Mouse (Mus musculus): ENCODE measurements around the gene Klk1b4.

Gene Klk1b4

GRCm38 (mm10) chr7:44253023-44253616 is 45.9 kb downstream of the Klk1b4 start:
- DNase-seq (ENCODE audit: low spot score in 2 of 2): no peak

- DNase-seq (ENCODE audit: low spot score in 2 of 2): no peak
Measured at GRCm38 (mm10) chr7:44254930-44255329, 47.7 kb downstream of the Klk1b4 start.

DNA sequence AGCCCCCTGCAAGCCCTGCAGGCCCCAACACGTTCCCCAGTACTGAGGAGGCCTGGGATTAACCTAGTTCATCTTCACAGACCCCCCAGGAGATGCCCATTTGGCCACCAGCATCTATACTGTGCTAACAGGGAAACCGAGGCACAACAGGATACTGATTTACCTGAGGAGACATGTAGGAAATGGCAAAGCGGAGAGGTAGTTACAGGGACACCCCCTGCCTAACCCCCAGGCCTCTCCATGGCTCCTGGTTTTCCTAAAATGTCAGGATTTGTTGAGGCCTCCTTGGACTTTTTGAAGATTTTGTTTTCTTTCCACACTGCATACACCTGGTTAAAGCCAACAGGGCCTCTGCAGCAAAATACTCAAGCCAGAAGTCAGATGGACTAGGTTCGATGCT is 50.0 kb downstream of the Klk1b4 start, which contains the start of gene Acp4:
Gene Acp4 (minus strand): TSS at position 101 of the 400 bp plus-strand sequence.
- DNase-seq (ENCODE audit: low spot score in 2 of 2): no peak

DNA sequence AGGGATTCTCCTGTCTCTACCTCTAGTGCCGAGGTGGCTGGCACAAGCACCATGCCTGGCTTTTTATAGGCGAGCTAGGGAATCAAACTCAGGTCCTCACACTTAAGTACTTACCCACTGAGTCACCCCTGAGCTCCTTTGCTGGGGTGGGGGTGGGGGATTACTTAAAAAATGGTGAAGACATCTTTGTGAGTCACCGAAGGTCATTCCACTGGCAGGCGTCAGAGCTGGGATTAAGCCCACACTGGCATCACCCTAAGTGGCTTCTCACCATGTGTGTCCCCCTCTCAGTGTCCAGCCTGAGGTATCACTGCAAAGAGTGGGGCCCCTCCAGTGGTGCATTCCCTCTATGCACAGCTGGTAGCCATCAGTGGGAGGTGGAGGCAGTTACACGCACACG is 53.2 kb downstream of the Klk1b4 start:
- DNase-seq (ENCODE audit: low spot score in 2 of 2): no peak

- DNase-seq (ENCODE audit: low spot score in 2 of 2): no peak
Measured at GRCm38 (mm10) chr7:44261147-44261546, 53.9 kb downstream of the Klk1b4 start, which contains the start of gene Gm15517. Gene Gm15517 (plus strand): TSS chr7:44261447.
